8 mouse cellular contexts compared by ENCODE assay signal in genomic region chr14:52327910-52328812, GRCm38 (mm10). TPM values are rescaled to one million over a fixed set of nuclear protein-coding genes. Genes with fewer than 3 reads are reported as not detected.
DNase-seq lines count a peak whose midpoint lies in the region; ATAC-seq lines count a peak whose summit lies in the region.

Gene Sall2 (minus strand): TSS chr14:52328762.

- WGBS in neural tube, embryonic 12.5 days, result under 1% methylated on average over 26 of the region's 26 CpGs

- peak within 1 kb of the TSS; percentile 75 for H3K27ac ChIP-seq in neural tube, embryonic 12.5 days

- peak within 1 kb of the TSS; percentile 66 for H3K9ac ChIP-seq in neural tube, embryonic 12.5 days

- ATAC-seq in neural tube, embryonic 12.5 days (ENCODE audit: low FRiP score, low read depth), result peak; percentile 83

- H3K36me3 ChIP-seq in neural tube, embryonic 12.5 days, result no peaks in the 10 kb centered on the region

- no peaks in the 10 kb centered on the region for H3K9me3 ChIP-seq in neural tube, embryonic 12.5 days

- peak within 1 kb of the TSS; percentile 87 for H3K4me2 ChIP-seq in neural tube, embryonic 12.5 days (replicated peaks)

- H3K27me3 ChIP-seq in neural tube, embryonic 12.5 days (replicated peaks), result no peaks in the 10 kb centered on the region

- peaks cover 18% of the 10 kb centered on the region for H3K4me1 ChIP-seq in neural tube, embryonic 12.5 days

- no peak for DNase-seq in frontal cortex, adult 2 months (ENCODE audit: extremely low spot score in 1 of 2, low spot score in 1 of 2)
- no peak for DNase-seq in frontal cortex, postnatal 14 days (ENCODE audit: low spot score in 2 of 2)
- peak; percentile 22 for DNase-seq in retina, postnatal 1 day
- DNase-seq in retina, embryonic 14.5 days (ENCODE audit: low spot score), result no peak
- no peak for DNase-seq in left cerebral cortex, adult 8-10 months (ENCODE audit: low spot score in 2 of 2)
- DNase-seq in Muller cell, postnatal 12 days (ENCODE audit: inconsistent ontology term), result no peak
- no peak for DNase-seq in gastrocnemius, adult 8-10 months (ENCODE audit: low spot score in 2 of 2)

- peak within 1 kb of the TSS; percentile 54 for H3K4me3 ChIP-seq in neural tube, embryonic 12.5 days

RNA-seq across cellular contexts. Expression of gene Sall2, which starts in this region (rescaled TPM):
- polyA plus RNA-seq in frontal cortex, adult 2 months (2012; rRNA removed), result 38.1 and 39.0 TPM in 2 replicates
- 10 to 100 TPM; 36.6 to 43.7 (median 40.9) TPM for total RNA-seq in left cerebral cortex, adult 8-10 months (2022)
- polyA plus RNA-seq in neural tube, embryonic 12.5 days (2016; fragmentation: Nextera tagmentation; extraction: Ambion mirVana), result 55.8 and 57.3 TPM in 2 replicates
- total RNA-seq in gastrocnemius, adult 8-10 months (2022), result under 1 TPM; 0.34 to 0.65 (median 0.54) TPM

Comparison
In these comparisons a context has a peak if more than half of its experiments do, and no peak if none do; other contexts are left out.
1. RNA of gene Sall2 (total RNA-seq): 36.6 to 43.7 TPM in left cerebral cortex, adult 8-10 months; 0.34 to 0.65 TPM in gastrocnemius, adult 8-10 months; every median in the first group is over 10 times any median in the second.